Mouse (Mus musculus) stomach, postnatal 0 days (tissue): ENCODE results near the gene Mup15. TPM values are rescaled to one million over a fixed set of nuclear protein-coding genes. Genes with fewer than 3 reads are reported as not detected.
"Not testable (repeated sequence)": the region's sequence is repeated elsewhere in the genome, so short reads cannot be mapped to it uniquely, and the experiment has no call there.

Experiments
- ATAC-seq: fragments of 200-750 bp; cut with Nextera tagmentation; 2 replicates; pipeline ENCODE4 v1.8.0; 2017; ENCODE audit not compliant: low FRiP score, low TSS enrichment
- DNase-seq: peaks from one replicate; pipeline ENCODE4 v3.0.0-alpha.2; 2016; ENCODE audit warnings: low spot score
- H3K27ac ChIP-seq: fragments of 300-500 bp; sonication (generic); replicated peaks from 2 replicates; pipeline ENCODE4 v1.5.1; 2014; ENCODE audit warnings: mild to moderate bottlenecking, control low read depth
- H3K27me3 ChIP-seq: fragments of 300-500 bp; sonication (generic); 2 replicates; pipeline ENCODE4 v1.6.1; 2014; ENCODE audit warnings: low read length; ENCODE audit not compliant: control insufficient read depth, insufficient read depth
- H3K36me3 ChIP-seq: fragments of 300-500 bp; sonication (generic); 2 replicates; pipeline ENCODE4 v1.6.1; 2014; ENCODE audit warnings: low read length, mixed read lengths; ENCODE audit not compliant: control insufficient read depth, insufficient read depth
- H3K4me1 ChIP-seq: fragments of 300-500 bp; sonication (generic); replicated peaks from 2 replicates; pipeline ENCODE4 v1.6.1; 2014; ENCODE audit warnings: antibody characterized with exemption; ENCODE audit not compliant: control insufficient read depth, insufficient read depth
- H3K4me2 ChIP-seq: fragments of 300-500 bp; sonication (generic); replicated peaks from 2 replicates; pipeline ENCODE4 v1.6.1; 2014; ENCODE audit warnings: low read depth, mild to moderate bottlenecking, control low read depth, moderate library complexity
- H3K4me3 ChIP-seq: fragments of 300-500 bp; sonication (generic); 2 replicates; pipeline ENCODE4 v1.5.1; 2014; ENCODE audit warnings: low read depth, low read length, control low read depth
- H3K9ac ChIP-seq: fragments of 300-500 bp; sonication (generic); 2 replicates; pipeline ENCODE4 v1.6.1; 2014; ENCODE audit warnings: mild to moderate bottlenecking, low read length, control low read depth, mixed read lengths
- H3K9me3 ChIP-seq: fragments of 300-500 bp; sonication (generic); 2 replicates; pipeline ENCODE4 v1.6.1; 2016; ENCODE audit warnings: low read length; ENCODE audit not compliant: control insufficient read depth
- WGBS: fragments of 180-500 bp; shearing (Covaris S2); extraction: QIAGEN DNeasy Blood & Tissue Kit; methylation state at CpG from one replicate; pipeline ENCODE4 v1.1.7; 2014; 5-methylcytosine and 5-hydroxymethylcytosine counted together
- polyA plus RNA-seq: library from polyadenylated mRNA; unstranded; fragments of >200 nt; fragmentation: Nextera tagmentation; extraction: Ambion mirVana; gene quantifications from 2 replicates; pipeline ENCODE4 v1.2.1, GENCODE M21; 2015

Mup15 gene
- polyA plus RNA-seq, result not detected in 2 replicates

DNA sequence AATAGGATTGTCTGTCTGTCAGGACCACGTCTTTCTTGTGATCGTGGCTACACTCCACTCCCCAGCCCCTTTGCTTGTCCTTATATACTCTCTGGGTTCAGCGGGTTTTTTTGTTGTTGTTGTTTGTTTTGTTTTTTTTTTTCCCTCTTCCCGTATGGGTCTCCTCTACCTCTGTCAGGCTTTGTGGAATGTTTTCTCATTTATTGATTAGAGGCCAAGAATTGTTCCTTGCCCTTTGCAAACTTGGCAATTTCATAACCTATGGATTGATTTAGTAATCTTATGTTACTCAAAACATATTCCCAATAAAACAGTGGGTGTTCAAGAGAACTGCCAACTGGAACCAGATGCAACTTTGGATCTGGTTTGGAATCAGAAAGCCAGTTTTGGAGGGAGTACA, at the start of gene Mup15:
Gene Mup15 (minus strand): TSS at position 101 of the 400 bp plus-strand sequence.
- not testable (repeated sequence) for H3K9me3 ChIP-seq, H3K27ac ChIP-seq, DNase-seq, H3K27me3 ChIP-seq, H3K9ac ChIP-seq, H3K4me3 ChIP-seq, ATAC-seq, H3K4me2 ChIP-seq, H3K4me1 ChIP-seq, H3K36me3 ChIP-seq
- no CpG with 5 or more reads among the region's 4 CpGs for WGBS

Other genes starting within 250 kb of the Mup15 start
- not detected in 2 replicates for gene Mup13, start 211.5 kb downstream of the Mup15 start, polyA plus RNA-seq
- gene Mup14, start 135.7 kb downstream of the Mup15 start, polyA plus RNA-seq, result not detected in 2 replicates
- gene Mup16, start 79.8 kb upstream of the Mup15 start, polyA plus RNA-seq, result not detected in 2 replicates
- gene Mup17, start 156.1 kb upstream of the Mup15 start, polyA plus RNA-seq, result not detected in 2 replicates
- gene Mup18, start 234.4 kb upstream of the Mup15 start, polyA plus RNA-seq, result not detected in 2 replicates